Mouse (Mus musculus): ENCODE data around the gene Rnf13. TPM values are rescaled to one million over a fixed set of nuclear protein-coding genes. Genes with fewer than 3 reads are reported as not detected.

The Rnf13 gene
- polyA plus RNA-seq, 1 experiment from 2014 or later: 43.9 TPM

DNA sequence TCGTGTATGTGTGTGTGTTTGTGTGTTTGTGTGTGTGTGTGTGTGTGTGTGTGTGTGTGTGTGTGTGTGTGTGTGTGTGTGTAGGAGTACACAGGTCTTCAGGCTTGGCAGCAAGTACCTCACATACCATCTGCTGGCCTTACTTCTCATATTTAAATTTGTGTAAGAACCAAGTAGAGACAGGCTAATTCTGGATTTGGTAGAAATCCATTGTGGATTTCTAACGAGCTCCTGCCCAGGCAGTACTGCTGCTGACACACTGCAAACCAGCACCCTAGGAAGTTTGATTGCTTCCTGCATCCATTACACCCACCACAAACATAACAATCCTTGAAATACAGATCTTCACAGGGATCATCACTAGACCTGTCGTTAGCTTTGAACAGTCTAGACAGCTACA lies 147.1 kb downstream of the Rnf13 start:
- H3K27ac ChIP-seq (replicated peaks): no peak overlapping the region
- 75% methylated on average over 3 of the region's 3 CpGs for WGBS
- H3K36me3 ChIP-seq: no peaks in the 10 kb centered on the region
- H3K4me3 ChIP-seq: no peak overlapping the region
- H3K27me3 ChIP-seq (ENCODE audit: low read depth, poor library complexity, severe bottlenecking): no peaks in the 10 kb centered on the region
- H3K9me3 ChIP-seq (replicated peaks): no peaks in the 10 kb centered on the region; the same call in 1 of the 2 replicates
- no peak for DNase-seq (ENCODE audit: low spot score)
- H3K4me1 ChIP-seq: no peaks in the 10 kb centered on the region

Other genes with a start within 250 kb of the Rnf13 start
- gene Wwtr1, start 160.2 kb upstream of the Rnf13 start, polyA plus RNA-seq (2016; fragmentation: Nextera tagmentation; extraction: Ambion mirVana): 11.4 and 13.3 TPM in 2 replicates
- gene Commd2, start 84.3 kb upstream of the Rnf13 start, polyA plus RNA-seq (2016; fragmentation: Nextera tagmentation; extraction: Ambion mirVana): 105 and 107 TPM in 2 replicates
- gene Ankub1, start 43.3 kb upstream of the Rnf13 start, polyA plus RNA-seq (2016; fragmentation: Nextera tagmentation; extraction: Ambion mirVana): 0.17 TPM in 1 of 2 replicates, not detected in the other
- gene Pfn2, start 112.0 kb downstream of the Rnf13 start, polyA plus RNA-seq (2016; fragmentation: Nextera tagmentation; extraction: Ambion mirVana): 183 and 229 TPM in 2 replicates

Measured in midbrain, embryonic 10.5 days (tissue).